Mouse (Mus musculus): ENCODE measurements around the gene Ptpn4. TPM values are rescaled to one million over a fixed set of nuclear protein-coding genes. Genes with fewer than 3 reads are reported as not detected.

Gene Ptpn4
- polyA plus RNA-seq, 1 experiment from 2014 or later = 11.8 TPM

GRCm38 (mm10) chr1:119605396-119605795, 232.0 kb downstream of the Ptpn4 start:
- ATAC-seq (no peak), DNase-seq (ENCODE audit: low read depth, low spot score) (no peak)
- in situ Hi-C loops (cut with MboI; ENCODE audit: low pct_unique_long_range_greater_than_20kb) = no loop called here
- no peaks in the 10 kb centered on the region for H3K27me3 ChIP-seq
- POLR2A ChIA-PET = no interaction called here
- TF ChIP-seq CTCF (IDR thresholded peaks at IDR 0.05) = no peak
- CTCF ChIA-PET = interaction anchor here (1.2 kb wide), 1 partner anchor 12 kb away, joined by 3 read pairs; no protein-coding TSS in a partner anchor

Other genes with a start within 250 kb of the Ptpn4 start
- gene Epb41l5, start 188.6 kb downstream of the Ptpn4 start, polyA plus RNA-seq (2021) = 27.9 TPM
- 8.0 TPM for gene Tmem177, start 75.6 kb upstream of the Ptpn4 start, polyA plus RNA-seq (2021)
- gene Cfap221, start 159.6 kb upstream of the Ptpn4 start, polyA plus RNA-seq (2021) = 1.0 TPM
- 0.04 TPM for gene Sctr, start 169.3 kb upstream of the Ptpn4 start, polyA plus RNA-seq (2021)
- gene Tmem37, start 236.5 kb upstream of the Ptpn4 start, polyA plus RNA-seq (2021) = 59.6 TPM